Mouse (Mus musculus): ENCODE data around the gene Tmem8b. TPM values are rescaled to one million over a fixed set of nuclear protein-coding genes. Genes with fewer than 3 reads are reported as not detected.

Tmem8b gene
- polyA plus RNA-seq, 1 experiment, result 9.8 TPM

DNA sequence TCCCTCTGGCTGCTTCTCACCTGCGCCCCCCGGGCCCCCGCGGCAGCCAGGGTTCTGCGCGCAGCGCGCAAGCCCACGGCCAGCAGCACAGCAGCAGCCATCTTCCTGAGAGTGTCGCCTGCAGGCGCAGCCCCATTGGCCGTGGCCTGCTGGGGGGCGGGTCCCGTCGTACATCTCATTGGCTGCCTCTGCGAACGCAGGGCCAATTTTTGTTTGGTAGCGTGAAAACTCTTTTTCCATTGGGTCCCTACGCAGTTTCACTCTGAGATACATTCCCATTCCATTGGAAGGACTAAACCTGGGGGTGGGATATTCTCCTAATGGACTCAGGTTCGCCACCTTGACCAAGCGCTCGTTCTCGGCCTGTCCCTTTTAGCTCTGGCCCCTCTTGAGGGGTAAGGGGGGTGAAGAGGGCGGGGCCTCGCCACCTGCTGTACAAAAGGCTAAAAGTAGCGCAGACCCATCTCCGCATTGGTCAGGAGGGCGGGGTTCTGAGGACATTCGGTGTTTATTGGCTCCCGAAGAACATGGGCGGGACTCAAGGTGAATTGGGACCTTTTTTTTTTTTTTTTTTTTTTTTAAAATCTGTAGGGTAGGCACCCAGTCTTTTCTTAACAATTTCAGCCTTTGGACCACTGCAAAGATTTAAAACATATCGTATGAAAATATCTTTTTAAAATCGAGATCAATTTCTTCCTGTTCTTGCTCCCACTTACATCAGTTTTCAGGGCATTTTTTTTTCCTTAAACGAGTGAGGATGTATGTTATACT is 12.2 kb upstream of the Tmem8b start, which contains the start of gene Hint2:
Gene Hint2, minus strand, starts transcription at position 128 of the 771 bp plus-strand sequence.
- peak; percentile 86 for DNase-seq (ENCODE audit: low read depth)

DNA sequence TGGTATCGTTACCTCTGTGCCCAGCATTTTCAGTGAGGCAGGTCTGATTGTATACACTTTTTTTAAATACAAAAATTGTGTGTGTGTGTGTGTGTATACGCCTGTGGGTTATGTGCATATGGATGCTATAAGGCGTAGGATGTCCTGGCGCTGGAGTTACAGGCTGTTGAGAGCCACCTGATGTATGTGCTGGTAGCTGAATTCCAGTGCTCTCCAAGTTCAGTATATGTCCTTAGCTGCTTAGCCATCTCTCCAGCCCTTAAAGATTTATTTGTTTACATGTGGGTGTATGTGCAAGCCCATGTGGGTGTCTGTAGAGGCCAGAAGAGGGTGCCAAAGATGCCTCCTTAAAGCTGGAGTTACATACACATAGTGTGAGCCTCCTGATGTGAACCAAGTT is 11.6 kb upstream of the Tmem8b start:
- DNase-seq (ENCODE audit: low read depth), result no peak

DNA sequence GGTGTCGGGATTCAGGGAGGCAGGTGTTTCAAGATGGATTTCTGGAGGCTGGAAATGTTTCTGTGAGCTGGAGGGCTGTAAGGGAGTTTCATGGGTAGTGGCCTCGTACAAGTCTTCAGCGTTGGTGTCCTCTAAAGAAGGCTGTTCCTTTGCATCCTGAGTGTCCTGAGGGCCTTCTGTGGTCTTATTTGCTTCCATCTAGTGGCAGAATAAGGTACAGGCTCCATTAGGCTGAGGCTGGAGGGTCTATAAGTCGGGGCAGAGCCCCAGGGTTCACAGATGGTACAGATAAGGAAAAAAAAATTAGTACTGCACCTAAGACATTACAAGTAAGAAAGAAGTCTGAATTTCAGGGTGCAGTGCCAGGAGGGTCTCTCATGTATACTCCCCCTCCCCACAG is 2.4 kb upstream of the Tmem8b start:
- no peak for DNase-seq (ENCODE audit: low read depth)

DNA sequence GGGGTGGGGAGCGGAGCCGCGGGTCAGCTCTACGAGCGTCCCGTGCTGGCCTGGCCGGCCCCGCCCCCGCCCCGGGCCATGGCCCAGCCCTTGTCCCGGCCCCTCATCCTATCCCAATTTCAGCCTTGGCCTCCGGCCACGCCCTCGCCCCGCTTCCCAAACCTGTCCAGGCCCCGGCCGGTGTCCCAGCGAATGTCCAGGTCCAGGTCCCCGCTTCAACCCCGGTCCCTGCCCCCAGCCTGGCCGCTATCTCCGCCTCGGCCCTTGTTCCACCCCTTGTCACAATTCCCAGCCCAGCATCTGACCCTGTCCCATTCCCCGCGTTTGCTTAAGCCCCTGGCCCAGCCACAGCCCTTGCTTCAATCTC is 640 bp downstream of the Tmem8b start:
- DNase-seq (ENCODE audit: low read depth), result no peak

DNA sequence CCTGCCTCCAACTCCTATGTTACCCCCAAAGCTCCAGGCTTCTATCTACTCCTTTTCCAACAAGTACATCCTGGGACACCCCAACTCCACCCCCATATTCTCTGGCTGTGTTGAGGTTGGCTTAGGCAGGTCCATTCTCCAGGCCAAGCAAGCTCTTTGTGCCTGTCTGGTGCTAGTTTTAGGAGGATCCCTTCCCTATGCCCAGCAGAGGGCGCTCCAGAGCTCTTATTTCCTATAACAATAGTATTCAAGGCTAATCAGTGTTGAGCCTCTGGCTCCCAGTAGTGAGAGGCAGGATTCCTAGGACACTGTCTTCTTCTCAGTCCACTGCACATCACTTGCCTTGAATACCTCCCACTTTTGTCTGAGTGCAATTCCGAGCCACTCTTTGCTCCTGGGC is 3.3 kb downstream of the Tmem8b start:
- no peak for DNase-seq (ENCODE audit: low read depth)

DNA sequence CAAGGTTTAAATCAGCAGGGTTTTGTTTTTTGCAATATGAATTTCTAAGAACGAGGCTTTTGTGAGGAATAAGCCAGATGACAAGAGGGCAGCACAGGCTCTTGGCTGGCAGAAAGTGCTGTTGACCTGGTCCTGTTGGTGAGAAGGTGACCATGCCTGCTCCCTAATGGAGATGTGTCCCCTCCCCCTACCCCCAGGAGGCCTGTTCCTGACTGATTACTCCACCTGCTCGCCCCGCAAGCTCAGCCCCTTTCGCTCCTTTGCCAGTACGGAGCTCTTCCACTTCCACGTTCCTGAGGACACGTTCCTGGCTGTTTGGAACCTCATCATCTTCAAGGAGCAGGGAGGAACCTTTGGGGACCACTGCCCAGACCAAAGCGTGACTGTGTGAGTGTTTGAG is 4.9 kb downstream of the Tmem8b start:
- DNase-seq (ENCODE audit: low read depth), result no peak

DNA sequence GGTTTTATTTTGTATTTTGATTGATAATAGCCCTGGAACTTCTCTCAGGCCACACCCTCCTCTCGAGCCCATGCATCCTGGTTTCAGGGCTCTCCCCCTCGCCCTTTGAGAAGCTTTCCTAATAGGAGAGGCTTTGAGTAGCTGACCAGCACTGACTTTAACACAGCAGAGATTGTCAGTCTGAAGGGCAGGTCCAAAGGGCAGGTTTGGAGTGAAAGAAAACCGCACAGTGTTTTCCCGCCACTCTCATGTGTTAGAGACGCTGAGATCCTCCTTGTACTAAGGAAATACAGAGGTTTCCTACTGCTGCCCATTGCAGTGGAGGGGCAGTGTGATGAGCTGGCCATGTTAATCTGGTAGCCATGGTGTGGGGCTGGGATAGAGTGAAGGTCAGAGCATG is 6.2 kb downstream of the Tmem8b start:
- DNase-seq (ENCODE audit: low read depth), result no peak

DNA sequence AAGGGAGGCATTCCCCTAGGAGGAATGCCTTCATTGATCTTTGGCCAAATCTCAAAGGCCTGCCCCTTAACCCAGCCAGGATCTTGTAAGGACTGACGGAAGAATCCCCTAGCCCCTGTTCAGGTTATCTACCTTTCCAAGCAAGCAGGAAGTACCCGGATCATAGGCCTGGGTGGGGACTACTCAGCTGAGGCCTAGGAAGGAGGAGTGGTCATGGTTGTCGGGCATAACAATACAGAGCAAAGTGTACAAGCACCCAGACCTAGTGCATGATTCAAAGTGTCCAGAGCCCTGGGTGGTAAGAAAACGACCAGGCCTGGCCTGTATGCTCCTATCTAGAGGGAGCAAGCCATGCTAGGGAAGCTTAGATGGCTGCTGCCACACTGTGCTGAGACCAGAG is 6.8 kb downstream of the Tmem8b start:
- DNase-seq (ENCODE audit: low read depth), result no peak

DNA sequence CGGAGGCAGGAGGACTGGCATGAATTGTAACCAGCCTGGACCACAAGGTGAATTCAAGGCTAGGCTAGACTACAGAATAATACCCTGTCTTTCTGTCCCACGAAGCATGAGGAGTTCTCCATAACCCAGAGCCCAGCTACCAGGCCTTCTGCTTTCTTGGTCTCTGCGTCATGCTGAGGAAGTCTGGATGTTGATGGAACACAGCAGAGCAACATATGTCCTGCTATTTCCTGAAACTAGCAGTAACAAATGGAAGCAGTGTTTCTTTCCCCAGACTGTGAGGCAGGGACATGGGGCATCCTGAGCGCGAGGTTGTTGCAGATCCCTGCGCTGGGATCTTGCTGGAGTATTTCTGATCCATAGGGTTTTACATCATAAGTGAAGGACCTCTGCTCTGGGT is 9.8 kb downstream of the Tmem8b start:
- no peak for DNase-seq (ENCODE audit: low read depth)

DNA sequence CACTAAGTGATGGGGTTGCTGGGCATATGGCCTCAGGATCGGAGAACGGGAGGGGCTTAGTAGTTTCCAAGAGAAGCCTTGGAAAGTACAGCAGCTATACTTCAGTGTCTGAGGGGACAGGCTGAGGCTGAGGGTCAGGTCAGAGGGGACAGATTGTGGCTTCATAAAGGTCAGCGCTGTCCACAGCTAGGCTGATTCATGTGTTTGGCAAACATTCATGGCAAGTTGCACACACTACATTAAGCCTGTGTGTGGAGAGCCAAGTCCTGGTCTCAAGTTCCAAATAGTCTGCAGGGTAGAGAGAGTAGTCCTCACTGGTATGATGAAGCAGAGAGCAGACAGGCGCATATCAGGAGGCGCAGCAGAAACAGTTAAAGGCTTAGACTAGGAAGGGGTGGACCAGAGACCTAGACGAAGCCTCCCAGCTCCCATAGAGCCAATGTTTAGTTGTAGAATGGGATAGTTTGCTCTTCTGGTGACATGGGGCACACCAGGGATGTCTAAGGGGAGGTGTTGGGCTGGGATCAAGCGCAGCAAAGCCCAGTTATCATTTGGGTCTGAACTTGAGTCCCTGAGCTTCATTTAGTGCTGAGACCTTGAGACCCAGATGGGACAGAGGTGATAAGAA is 10.8 kb downstream of the Tmem8b start:
- DNase-seq (ENCODE audit: low read depth), result no peak

DNA sequence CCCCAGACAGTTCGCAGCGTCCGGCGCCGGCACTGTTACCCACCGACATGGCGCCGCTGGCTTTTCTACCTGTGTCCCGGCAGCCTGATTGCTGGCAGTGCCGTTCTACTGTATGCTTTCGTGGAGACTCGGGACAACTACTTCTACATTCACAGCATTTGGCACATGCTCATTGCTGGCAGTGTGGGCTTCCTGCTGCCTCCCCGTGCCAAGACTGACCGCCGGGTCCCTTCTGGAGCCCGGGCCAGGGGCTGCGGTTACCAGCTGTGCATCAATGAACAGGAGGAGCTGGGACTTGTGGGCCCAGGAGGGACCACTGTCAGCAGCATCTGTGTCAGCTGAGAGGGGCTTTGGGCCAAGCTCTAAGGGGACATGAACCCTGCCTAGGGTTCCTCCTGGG is 21.2 kb downstream of the Tmem8b start:
- no peak for DNase-seq (ENCODE audit: low read depth)

DNA sequence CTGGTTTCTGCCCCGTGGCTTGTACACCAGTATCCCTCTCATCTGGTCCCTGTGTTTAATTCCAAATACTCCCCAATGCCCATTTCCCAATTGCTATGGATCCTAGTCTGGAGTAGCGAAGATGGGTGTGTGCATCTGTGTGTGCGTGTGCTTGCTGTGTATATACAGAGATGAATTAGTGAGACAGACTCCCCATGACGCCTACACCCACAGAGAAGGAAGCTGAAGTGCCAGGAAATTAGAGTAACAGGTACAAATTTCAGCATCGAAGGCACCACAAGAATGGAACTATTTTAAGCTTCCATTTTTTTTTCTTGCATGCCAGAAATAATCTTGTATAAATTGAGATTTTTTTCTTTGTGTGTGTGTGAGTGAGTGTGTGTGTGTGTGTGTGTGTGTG is 22.3 kb downstream of the Tmem8b start:
- no peak for DNase-seq (ENCODE audit: low read depth)

DNA sequence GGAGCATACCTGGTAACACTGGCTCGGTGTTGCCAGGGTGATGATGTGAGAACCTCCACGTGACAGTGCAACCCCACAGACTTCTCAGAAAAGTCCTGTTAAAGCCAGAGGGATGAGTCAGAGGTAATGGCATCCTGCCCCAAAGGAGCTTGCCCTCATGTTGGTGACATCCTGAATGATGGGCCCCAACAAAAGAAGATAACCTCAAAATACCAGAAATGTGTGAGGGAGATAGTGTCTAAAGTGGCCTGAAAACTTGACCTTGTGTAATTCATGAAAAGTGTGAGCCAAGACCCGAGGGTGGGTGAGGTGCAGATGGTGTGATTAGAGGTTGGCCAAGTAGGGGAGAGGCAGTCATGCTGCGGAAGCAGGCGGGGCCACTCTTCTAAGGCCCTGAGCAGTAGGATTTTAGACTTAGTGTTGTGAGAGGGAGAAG is 25.1 kb downstream of the Tmem8b start:
- DNase-seq (ENCODE audit: low read depth), result no peak

DNA sequence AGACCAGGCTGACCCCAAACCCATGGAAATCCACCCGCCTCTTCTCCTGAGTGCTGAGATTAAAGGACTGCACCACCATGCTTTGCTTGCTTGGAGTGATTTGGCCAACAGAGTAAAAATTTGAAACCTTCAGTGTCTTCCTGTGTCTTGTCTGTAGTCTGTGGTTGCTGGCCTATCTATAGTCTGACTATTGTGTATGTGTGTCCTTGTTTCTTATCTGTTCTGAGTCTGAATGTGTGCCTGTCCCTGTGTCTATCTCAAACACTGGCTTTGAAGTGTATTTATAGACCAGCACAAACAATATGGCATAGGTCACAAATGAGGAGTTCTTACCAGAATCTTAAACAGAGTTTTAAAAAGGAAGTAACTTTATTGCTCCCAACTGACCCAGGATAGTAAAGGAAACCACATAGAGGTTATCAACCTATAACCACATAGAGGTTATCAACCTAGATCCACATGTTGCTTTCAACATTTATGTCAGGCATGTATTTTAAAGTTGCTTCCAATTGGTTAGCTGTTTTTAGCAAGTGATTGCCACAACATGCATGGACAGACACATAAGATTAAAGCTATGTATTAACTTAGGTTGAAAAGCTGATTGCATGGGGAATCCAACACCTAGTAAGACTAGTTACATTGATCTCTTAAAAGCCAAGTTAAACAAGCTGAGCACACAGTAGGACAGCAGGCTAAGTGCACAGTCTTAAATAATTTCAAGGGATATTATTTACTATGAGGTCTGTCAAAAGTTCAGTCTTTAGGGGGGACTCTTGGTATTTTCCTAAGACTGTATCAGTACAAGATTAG is 25.9 kb downstream of the Tmem8b start:
- no peak for DNase-seq (ENCODE audit: low read depth)

DNA sequence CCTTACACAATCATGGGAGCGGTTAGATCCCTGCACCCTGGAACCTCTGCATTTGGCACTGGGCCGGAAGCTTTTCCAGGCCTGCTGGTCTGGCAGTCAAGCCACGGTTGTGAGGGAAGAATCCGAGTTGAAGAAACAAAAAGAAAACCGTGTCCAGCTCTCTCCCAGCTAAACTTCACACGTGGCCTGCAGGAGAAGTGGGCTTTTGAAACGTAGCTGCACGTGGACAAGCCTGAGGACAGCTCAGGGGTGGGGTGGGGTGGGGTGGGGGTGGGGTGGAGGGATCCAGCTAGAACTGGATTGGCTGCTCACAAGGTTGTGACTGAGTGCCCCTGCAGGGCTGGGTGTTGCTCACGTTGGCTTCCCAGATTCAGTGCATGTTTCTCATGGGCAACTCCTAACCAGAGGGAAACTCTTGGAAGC is 26.5 kb downstream of the Tmem8b start:
- no peak for DNase-seq (ENCODE audit: low read depth)

DNA sequence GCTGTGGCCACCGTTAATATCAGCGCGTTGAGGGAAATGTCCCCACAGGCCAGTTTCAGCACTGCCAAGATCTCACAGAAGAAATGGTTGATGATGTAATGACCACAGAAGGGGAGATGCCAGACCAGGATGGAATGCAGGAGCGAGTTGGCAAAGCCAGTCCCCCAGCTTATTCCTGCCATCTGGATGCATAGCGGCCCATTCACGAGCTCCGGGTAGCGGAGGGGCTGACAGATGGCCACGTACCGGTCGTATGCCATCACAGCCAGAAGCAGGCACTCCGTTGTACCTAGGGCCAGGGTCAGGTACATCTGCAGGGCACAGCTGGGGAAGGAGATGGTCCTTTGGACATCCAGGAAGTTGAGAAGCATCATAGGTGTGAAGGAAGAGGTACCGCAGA is 27.8 kb downstream of the Tmem8b start:
- DNase-seq (ENCODE audit: low read depth), result no peak

DNA sequence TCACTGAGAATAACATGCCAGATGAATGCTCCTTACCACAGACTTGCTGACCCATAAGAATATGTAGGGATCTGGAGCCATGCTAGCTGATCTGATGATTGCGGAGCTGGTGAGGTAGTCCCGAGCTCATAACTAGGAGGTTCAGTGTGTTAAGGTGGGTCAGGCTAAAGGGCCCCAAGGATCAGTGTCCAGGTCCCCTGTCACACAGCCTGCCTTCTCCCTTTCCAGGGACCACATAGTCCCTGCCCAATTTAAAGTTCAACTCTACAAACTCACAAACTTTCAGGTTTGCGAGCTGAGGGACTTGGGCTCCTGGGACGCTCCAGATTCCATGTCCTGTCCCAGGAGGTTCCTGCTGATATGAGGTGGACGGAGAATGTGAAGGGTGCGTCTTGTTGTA is 31.9 kb downstream of the Tmem8b start, which contains the start of gene Olfr70:
Gene Olfr70, minus strand, starts transcription at position 101 of the 400 bp plus-strand sequence.
- no peak for DNase-seq (ENCODE audit: low read depth)

DNA sequence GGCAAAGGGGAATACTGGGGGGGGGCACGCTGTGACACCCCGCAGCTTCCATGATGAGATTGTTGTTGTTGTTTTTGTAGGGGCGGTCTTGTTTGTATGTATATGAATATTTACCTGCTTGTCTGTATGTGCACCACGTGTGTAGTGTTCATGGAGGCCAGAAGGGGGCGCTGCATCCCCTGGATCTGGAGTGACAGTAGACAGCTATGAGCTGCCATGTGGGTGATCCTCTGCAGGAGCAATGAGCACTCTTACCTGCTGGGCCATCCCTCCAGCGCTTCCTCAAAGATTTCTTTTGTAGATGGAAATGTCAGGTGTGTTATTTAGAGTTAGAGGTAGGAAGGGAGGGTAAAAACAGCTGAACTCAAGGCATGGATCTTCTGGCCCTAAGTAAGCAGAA is 34.7 kb downstream of the Tmem8b start:
- no peak for DNase-seq (ENCODE audit: low read depth)

DNA sequence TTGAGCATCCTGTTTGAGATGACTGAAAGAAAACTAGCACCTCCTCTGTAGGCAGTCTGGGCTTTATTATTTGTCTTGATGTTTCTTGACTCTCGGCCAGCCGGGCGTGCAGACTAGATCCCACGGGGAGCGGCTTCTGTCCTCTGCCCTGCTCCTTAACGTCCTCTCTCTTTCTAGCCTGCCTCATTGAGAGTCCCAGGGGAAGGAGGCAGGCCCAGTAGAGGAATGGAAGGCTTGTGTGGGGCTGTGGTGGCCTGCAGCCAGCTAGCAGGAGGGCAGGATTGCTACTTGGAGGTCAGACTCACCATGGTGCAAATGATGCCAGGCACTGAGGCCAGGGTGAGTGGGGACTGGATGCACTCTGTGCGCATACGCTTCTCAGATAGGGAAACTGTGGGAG is 35.1 kb downstream of the Tmem8b start:
- DNase-seq (ENCODE audit: low read depth), result no peak

DNA sequence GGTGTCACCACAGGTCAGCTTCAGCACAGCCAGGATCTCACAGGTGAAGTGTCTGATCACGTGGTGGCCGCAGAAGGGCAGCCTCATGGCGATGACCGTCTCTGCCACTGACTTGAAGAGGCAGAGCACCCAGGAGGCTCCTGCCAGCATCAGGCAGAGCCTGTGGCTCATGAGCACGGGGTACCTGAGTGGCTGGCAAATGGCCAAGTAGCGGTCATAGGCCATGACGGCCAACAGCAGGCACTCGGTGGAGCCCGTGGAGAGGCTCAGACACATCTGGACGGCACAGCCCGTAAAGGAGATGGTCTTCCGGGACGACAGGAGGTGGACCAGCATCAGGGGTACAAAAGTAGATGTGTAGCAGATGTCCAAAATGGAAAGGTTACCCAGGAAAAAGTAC is 37.2 kb downstream of the Tmem8b start:
- DNase-seq (ENCODE audit: low read depth), result no peak

DNA sequence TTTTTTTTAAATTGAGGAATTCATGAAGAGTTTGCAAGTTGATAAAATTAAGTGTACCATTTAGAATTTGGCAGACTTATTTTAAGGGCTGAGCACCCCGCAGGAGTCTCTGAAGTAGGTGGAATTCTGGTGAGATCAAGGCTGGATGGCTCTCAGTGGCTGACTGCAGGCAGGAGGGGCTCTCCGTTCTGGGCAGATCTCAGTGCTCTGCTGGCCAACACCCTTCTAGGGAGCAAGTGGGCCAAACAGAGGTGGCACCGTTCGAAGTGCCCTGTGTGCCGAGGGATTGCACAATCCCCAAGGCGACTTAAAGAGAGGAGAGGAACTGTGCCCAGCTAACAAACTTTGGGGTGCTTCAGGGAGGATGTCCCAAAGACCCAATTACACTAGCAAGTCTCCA is 41.1 kb downstream of the Tmem8b start, which contains the start of gene Olfr71:
Gene Olfr71, minus strand, starts transcription at position 387 of the 400 bp plus-strand sequence.
- no peak for DNase-seq (ENCODE audit: low read depth)

DNA sequence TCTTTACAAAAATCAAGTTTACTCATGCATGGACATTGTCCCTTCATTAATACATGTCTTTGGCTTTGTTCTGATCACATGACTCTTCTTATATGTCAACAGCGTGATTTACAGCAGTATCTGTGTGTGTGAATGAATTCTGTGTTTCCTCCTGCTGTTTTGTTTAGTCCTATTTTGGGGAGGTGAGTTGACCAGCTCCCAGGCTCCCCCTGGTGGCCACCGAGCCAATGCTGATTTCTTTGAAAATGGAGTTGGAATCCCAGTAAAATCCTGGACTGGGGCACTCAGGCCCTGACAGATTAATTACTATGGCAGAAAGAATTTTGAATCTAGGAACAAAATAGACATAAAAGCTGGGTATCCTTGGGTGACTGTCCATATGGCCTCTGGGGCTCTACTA is 43.0 kb downstream of the Tmem8b start:
- no peak for DNase-seq (ENCODE audit: low read depth)
